Mouse (Mus musculus): ENCODE data around the gene Trim52. TPM values are rescaled to one million over a fixed set of nuclear protein-coding genes. Genes with fewer than 3 reads are reported as not detected.

The Trim52 gene
- polyA plus RNA-seq, 1 experiment from 2014 or later: not detected

DNA sequence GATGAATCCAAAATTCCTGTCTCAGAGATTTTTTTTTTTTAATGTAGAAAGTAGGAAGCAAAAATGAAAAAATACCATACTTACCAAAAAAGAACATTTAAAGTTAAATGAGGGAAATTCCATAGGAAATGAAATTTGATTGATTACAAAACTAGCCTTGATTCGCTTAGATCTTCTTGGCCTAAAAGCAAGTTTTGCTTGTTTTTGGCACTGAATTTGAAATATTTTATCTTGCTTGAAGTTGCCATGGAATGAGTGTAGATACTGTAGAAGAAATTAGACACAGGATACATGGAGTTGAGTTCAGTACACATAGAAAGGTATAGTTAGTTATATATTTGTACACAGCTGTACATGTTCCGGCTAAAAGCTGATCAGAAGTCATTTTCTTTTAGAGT is 73.7 kb downstream of the Trim52 start:
- no peak for ATAC-seq
- H3K27ac ChIP-seq (ENCODE audit: low read length): no peak overlapping the region
- H3K4me2 ChIP-seq (ENCODE audit: low read length): no peak overlapping the region
- no peaks in the 10 kb centered on the region for H3K36me3 ChIP-seq (ENCODE audit: control insufficient read depth, insufficient read depth, low read length)
- no peaks in the 10 kb centered on the region for H3K4me1 ChIP-seq (ENCODE audit: control insufficient read depth, insufficient read depth, low read length)
- H3K9ac ChIP-seq (ENCODE audit: low read depth, low read length): no peak overlapping the region
- no peak overlapping the region for H3K4me3 ChIP-seq (ENCODE audit: low read depth, low read length)
- WGBS: 85% methylated on average over 2 of the region's 2 CpGs
- H3K27me3 ChIP-seq (ENCODE audit: control insufficient read depth, insufficient read depth, low read depth, low read length): no peaks in the 10 kb centered on the region
- no peaks in the 10 kb centered on the region for H3K9me3 ChIP-seq (replicated peaks; ENCODE audit: control insufficient read depth, low read length, poor library complexity, severe bottlenecking)

DNA sequence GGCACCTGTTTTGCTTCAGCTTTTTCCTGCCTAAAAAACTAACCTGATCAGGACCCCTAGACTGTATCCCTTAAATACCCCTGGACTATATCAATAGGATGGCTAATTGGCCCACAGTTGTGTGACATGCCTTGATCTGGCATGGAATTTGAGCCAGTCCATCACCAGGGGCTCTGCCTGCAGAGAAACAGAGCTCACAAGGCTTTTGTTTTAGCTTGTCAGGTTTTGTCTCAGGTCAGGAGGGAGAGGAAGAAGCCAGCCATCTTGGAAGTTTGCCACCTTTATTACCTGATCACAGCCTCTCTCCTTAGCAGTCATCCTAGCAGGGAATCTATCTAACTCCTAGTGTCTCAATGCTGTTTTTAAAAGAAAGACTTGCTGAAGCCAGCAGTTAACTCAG is 74.6 kb downstream of the Trim52 start:
- no peaks in the 10 kb centered on the region for H3K9me3 ChIP-seq (replicated peaks; ENCODE audit: control insufficient read depth, low read length, poor library complexity, severe bottlenecking)
- no peaks in the 10 kb centered on the region for H3K36me3 ChIP-seq (ENCODE audit: control insufficient read depth, insufficient read depth, low read length)
- no peaks in the 10 kb centered on the region for H3K4me1 ChIP-seq (ENCODE audit: control insufficient read depth, insufficient read depth, low read length)
- H3K9ac ChIP-seq (ENCODE audit: low read depth, low read length): no peak overlapping the region
- no peak overlapping the region for H3K27ac ChIP-seq (ENCODE audit: low read length)
- H3K4me2 ChIP-seq (ENCODE audit: low read length): no peak overlapping the region
- no peak overlapping the region for H3K4me3 ChIP-seq (ENCODE audit: low read depth, low read length)
- H3K27me3 ChIP-seq (ENCODE audit: control insufficient read depth, insufficient read depth, low read depth, low read length): no peaks in the 10 kb centered on the region
- no peak for ATAC-seq

DNA sequence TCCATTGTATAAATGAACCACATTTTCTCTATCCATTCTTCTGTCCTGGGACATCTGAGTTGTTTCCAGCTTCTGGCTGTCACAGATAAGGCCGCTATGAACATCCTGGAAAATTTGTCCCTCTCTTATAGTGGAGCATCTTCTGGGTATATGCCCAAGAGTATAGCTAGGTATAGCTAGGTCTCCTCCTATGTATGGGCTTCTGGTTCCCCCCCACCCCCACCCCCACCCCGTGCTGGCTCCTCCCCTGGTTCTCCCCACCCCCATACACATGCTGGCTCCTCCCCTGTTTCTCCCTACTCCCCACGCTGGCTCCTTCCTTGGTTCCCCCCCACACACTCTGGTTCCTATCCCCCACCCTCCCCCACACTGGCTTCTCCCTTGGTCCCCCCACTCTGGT is 78.0 kb downstream of the Trim52 start:
- Histone ChIP-seq H3K4me1 (ENCODE audit: control insufficient read depth, insufficient read depth, low read length) (no peaks in the 10 kb centered on the region), H3K4me3 (ENCODE audit: low read depth, low read length) (no peak overlapping the region), H3K4me2 (ENCODE audit: low read length) (no peak overlapping the region), H3K9ac (ENCODE audit: low read depth, low read length) (no peak overlapping the region), H3K27ac (ENCODE audit: low read length) (no peak overlapping the region), H3K9me3 (replicated peaks; ENCODE audit: control insufficient read depth, low read length, poor library complexity, severe bottlenecking) (no peaks in the 10 kb centered on the region), H3K36me3 (ENCODE audit: control insufficient read depth, insufficient read depth, low read length) (no peaks in the 10 kb centered on the region), H3K27me3 (ENCODE audit: control insufficient read depth, insufficient read depth, low read depth, low read length) (no peaks in the 10 kb centered on the region)
- 71% methylated on average over 3 of the region's 3 CpGs for whole genome bisulfite sequencing
- ATAC-seq: no peak

Other genes starting within 250 kb of the Trim52 start
- 30.4 and 31.0 TPM in 2 replicates for gene Spry2, start 209.4 kb upstream of the Trim52 start, polyA plus RNA-seq (2015; fragmentation: Nextera tagmentation; extraction: Ambion mirVana)